Mouse (Mus musculus) spleen, postnatal 4 days (tissue): ENCODE data around the gene Iba57.
A peak's percentile ranks its signal among the peaks of the same experiment; 100 is the strongest.

Experiments
- DNase-seq, 2 experiments: peaks; one replicate each; pipeline ENCODE4 v3.0.0; 2022; ENCODE audit warnings: low spot score in 2 of 2

Iba57 gene

GRCm38 (mm10) chr11:59134373-59134997 lies 29.1 kb downstream of the Iba57 start:
- DNase-seq: peak in 1 of 2 experiments; percentile 66

GRCm38 (mm10) chr11:59132065-59132464 lies 31.5 kb downstream of the Iba57 start:
- DNase-seq: no peak

DNA sequence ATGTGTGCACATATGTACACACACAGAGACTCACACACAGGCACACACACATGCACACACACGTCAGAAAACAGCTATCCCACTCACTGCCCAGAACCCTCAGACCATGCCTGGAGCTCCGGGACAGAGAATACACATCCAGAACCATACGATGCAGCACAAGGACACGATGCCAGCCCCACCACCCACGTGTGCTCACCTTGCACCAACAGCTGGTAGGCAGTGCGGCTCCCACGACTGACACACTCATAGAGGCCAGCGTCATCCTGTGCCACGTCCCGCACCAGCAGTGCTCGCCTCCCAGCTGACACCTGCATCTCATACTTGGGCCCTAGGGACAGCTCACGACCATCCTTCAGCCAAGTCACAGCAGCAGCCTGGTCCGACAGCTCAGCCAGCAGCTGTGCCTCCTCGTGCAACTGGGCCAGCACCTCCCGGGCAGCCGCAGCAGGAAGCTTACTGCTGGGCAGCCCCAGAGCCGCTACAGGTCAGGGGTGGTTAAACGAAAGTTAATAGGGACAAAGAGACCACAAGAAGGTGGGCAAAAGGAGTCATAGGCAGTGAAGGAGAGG lies 32.1 kb downstream of the Iba57 start:
- no peak for DNase-seq

DNA sequence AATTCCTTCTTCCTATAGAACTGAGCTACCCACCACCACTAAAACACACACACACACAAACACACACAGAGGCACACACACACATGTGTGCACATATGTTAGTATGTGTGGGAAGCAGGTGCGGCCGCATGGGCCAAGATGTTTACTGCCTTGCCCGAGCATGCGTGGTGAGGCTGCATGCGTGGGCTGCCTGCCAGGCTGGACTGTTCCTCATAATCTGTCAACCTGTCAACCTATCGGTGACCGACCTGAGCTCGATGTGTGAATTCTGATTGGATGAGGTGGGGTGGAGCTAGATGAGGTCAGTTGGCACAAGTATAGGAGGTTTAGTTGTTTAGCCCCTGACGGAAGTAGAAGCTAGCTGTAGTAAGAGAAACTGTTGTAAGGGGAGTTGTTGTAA lies 32.8 kb downstream of the Iba57 start:
- DNase-seq: no peak

- no peak for DNase-seq
Observed at GRCm38 (mm10) chr11:59105945-59106344, 57.6 kb downstream of the Iba57 start.
